Mouse (Mus musculus) intestine, embryonic 16.5 days (tissue): ENCODE measurements at regions not wholly inside any gene's neighbourhood (a gene's known extent, or its start where the extent isn't known, plus 50 kb on each side); places are given as distances from the start of the nearest gene placed in this dataset.

Experiments
- ATAC-seq: fragments of 200-750 bp; cut with Nextera tagmentation; 2 replicates; pipeline ENCODE4 v1.8.0; 2017; ENCODE audit warnings: moderate TSS enrichment, moderate library complexity
- H3K27ac ChIP-seq: fragments of 300-500 bp; sonication (generic); 2 replicates; pipeline ENCODE4 v1.5.1; 2014; ENCODE audit warnings: mild to moderate bottlenecking, low read length
- H3K27me3 ChIP-seq: fragments of 300-500 bp; sonication (generic); replicated peaks from 2 replicates; pipeline ENCODE4 v1.6.1; 2014; ENCODE audit warnings: low read length, control low read depth, mixed read lengths; ENCODE audit not compliant: control insufficient read depth, insufficient read depth
- H3K36me3 ChIP-seq: fragments of 300-500 bp; sonication (generic); 2 replicates; pipeline ENCODE4 v1.6.1; 2014; ENCODE audit warnings: low read length, control low read depth; ENCODE audit not compliant: control insufficient read depth, insufficient read depth
- H3K4me1 ChIP-seq: fragments of 300-500 bp; sonication (generic); 2 replicates; pipeline ENCODE4 v1.6.1; 2014; ENCODE audit warnings: low read length, control low read depth, mixed read lengths; ENCODE audit not compliant: control insufficient read depth, insufficient read depth
- H3K4me2 ChIP-seq: fragments of 300-500 bp; sonication (generic); 2 replicates; pipeline ENCODE4 v1.6.1; 2014; ENCODE audit warnings: low read depth, low read length, control low read depth
- H3K4me3 ChIP-seq: fragments of 300-500 bp; sonication (generic); 2 replicates; pipeline ENCODE4 v1.5.1; 2014; ENCODE audit warnings: mild to moderate bottlenecking, low read length
- H3K9ac ChIP-seq: fragments of 300-500 bp; sonication (generic); 2 replicates; pipeline ENCODE4 v1.6.1; 2014; ENCODE audit warnings: low read depth, low read length
- H3K9me3 ChIP-seq: fragments of 300-500 bp; sonication (generic); 2 replicates; pipeline ENCODE4 v1.6.1; 2016; ENCODE audit warnings: low read length, control low read depth; ENCODE audit not compliant: control insufficient read depth
- WGBS: fragments of 180-500 bp; shearing (Covaris S2); extraction: QIAGEN DNeasy Blood & Tissue Kit; methylation state at CpG from one replicate; pipeline ENCODE4 v1.1.7; 2014; 5-methylcytosine and 5-hydroxymethylcytosine counted together

GRCm38 (mm10) chr12:92740818-92741217 is 891.9 kb upstream of the Sel1l start:
- no peaks in the 10 kb centered on the region for H3K4me1 ChIP-seq
- WGBS = 78% methylated on average over 3 of the region's 3 CpGs
- H3K27me3 ChIP-seq = no peaks in the 10 kb centered on the region
- H3K4me2 ChIP-seq = no peak overlapping the region
- no peak overlapping the region for H3K27ac ChIP-seq
- no peaks in the 10 kb centered on the region for H3K36me3 ChIP-seq
- H3K4me3 ChIP-seq = no peak overlapping the region
- no peak for ATAC-seq
- no peak overlapping the region for H3K9ac ChIP-seq
- H3K9me3 ChIP-seq = no peaks in the 10 kb centered on the region

GRCm38 (mm10) chr12:92739196-92739595 is 890.2 kb upstream of the Sel1l start:
- Histone ChIP-seq H3K27me3 (no peaks in the 10 kb centered on the region), H3K9ac (no peak overlapping the region), H3K9me3 (no peaks in the 10 kb centered on the region), H3K4me2 (no peak overlapping the region), H3K27ac (no peak overlapping the region), H3K4me3 (no peak overlapping the region), H3K4me1 (no peaks in the 10 kb centered on the region), H3K36me3 (no peaks in the 10 kb centered on the region)
- ATAC-seq = no peak
- 84% methylated on average over 3 of the region's 3 CpGs for WGBS

GRCm38 (mm10) chr12:92737623-92738370 is 888.8 kb upstream of the Sel1l start:
- H3K4me2 ChIP-seq = no peak overlapping the region
- no peaks in the 10 kb centered on the region for H3K36me3 ChIP-seq
- WGBS = 55% methylated on average over 12 of the region's 12 CpGs
- no peak overlapping the region for H3K4me3 ChIP-seq
- no peak overlapping the region for H3K27ac ChIP-seq
- H3K9ac ChIP-seq = no peak overlapping the region
- H3K27me3 ChIP-seq = no peaks in the 10 kb centered on the region
- no peak for ATAC-seq
- H3K4me1 ChIP-seq = no peaks in the 10 kb centered on the region
- no peaks in the 10 kb centered on the region for H3K9me3 ChIP-seq

GRCm38 (mm10) chr12:92723022-92723421 is 874.1 kb upstream of the Sel1l start:
- H3K4me2 ChIP-seq = no peak overlapping the region
- WGBS = 88% methylated on average over 3 of the region's 3 CpGs
- no peak for ATAC-seq

GRCm38 (mm10) chr12:92713415-92713814 is 864.5 kb upstream of the Sel1l start:
- H3K4me1 ChIP-seq = no peaks in the 10 kb centered on the region
- H3K9me3 ChIP-seq = no peaks in the 10 kb centered on the region
- H3K27ac ChIP-seq = no peak overlapping the region
- no peak overlapping the region for H3K4me2 ChIP-seq
- H3K9ac ChIP-seq = no peak overlapping the region
- ATAC-seq = no peak
- H3K4me3 ChIP-seq = no peak overlapping the region
- no peaks in the 10 kb centered on the region for H3K27me3 ChIP-seq
- 94% methylated on average over 16 of the region's 16 CpGs for WGBS
- no peaks in the 10 kb centered on the region for H3K36me3 ChIP-seq

More at GRCm38 (mm10) chr12:92723022-92723421, 874.1 kb upstream of the Sel1l start:
- H3K4me1 ChIP-seq = no peaks in the 10 kb centered on the region
- H3K9ac ChIP-seq = no peak overlapping the region
- no peaks in the 10 kb centered on the region for H3K27me3 ChIP-seq
- no peak overlapping the region for H3K4me3 ChIP-seq
- no peaks in the 10 kb centered on the region for H3K9me3 ChIP-seq
- H3K27ac ChIP-seq = no peak overlapping the region
- H3K36me3 ChIP-seq = no peaks in the 10 kb centered on the region

- no peak overlapping the region for H3K4me2 ChIP-seq
- no peaks in the 10 kb centered on the region for H3K4me1 ChIP-seq
- WGBS = 60% methylated on average over 3 of the region's 3 CpGs
- H3K27me3 ChIP-seq = no peaks in the 10 kb centered on the region
- no peak for ATAC-seq
- H3K36me3 ChIP-seq = no peaks in the 10 kb centered on the region
- H3K27ac ChIP-seq = no peak overlapping the region
- no peak overlapping the region for H3K9ac ChIP-seq
- no peaks in the 10 kb centered on the region for H3K9me3 ChIP-seq
- H3K4me3 ChIP-seq = no peak overlapping the region
Observed at GRCm38 (mm10) chr12:92708466-92708865, 859.5 kb upstream of the Sel1l start.

GRCm38 (mm10) chr12:92703731-92704130 is 854.8 kb upstream of the Sel1l start:
- Histone ChIP-seq H3K27me3 (no peaks in the 10 kb centered on the region), H3K4me1 (no peaks in the 10 kb centered on the region), H3K4me2 (no peak overlapping the region), H3K9ac (no peak overlapping the region), H3K9me3 (no peaks in the 10 kb centered on the region), H3K4me3 (no peak overlapping the region), H3K27ac (no peak overlapping the region), H3K36me3 (no peaks in the 10 kb centered on the region)
- ATAC-seq = no peak

GRCm38 (mm10) chr12:92692956-92693355 is 844.0 kb upstream of the Sel1l start:
- no peak overlapping the region for H3K27ac ChIP-seq
- ATAC-seq = no peak
- no peaks in the 10 kb centered on the region for H3K36me3 ChIP-seq
- no peaks in the 10 kb centered on the region for H3K9me3 ChIP-seq
- no peaks in the 10 kb centered on the region for H3K27me3 ChIP-seq
- 84% methylated on average over 1 of the region's 1 CpGs for WGBS
- H3K4me3 ChIP-seq = no peak overlapping the region
- H3K4me1 ChIP-seq = no peaks in the 10 kb centered on the region
- no peak overlapping the region for H3K9ac ChIP-seq
- H3K4me2 ChIP-seq = no peak overlapping the region

GRCm38 (mm10) chr12:92672396-92672795 is 823.4 kb upstream of the Sel1l start:
- 94% methylated on average over 1 of the region's 1 CpGs for WGBS

GRCm38 (mm10) chr12:92646634-92647033 is 797.7 kb upstream of the Sel1l start:
- Histone ChIP-seq H3K4me3 (no peak overlapping the region), H3K4me1 (no peaks in the 10 kb centered on the region), H3K9me3 (no peaks in the 10 kb centered on the region), H3K9ac (no peak overlapping the region), H3K4me2 (no peak overlapping the region), H3K27ac (no peak overlapping the region), H3K27me3 (no peaks in the 10 kb centered on the region), H3K36me3 (no peaks in the 10 kb centered on the region)
- WGBS = 73% methylated on average over 2 of the region's 2 CpGs
- no peak for ATAC-seq

More at GRCm38 (mm10) chr12:92672396-92672795, 823.4 kb upstream of the Sel1l start:
- Histone ChIP-seq H3K4me3 (no peak overlapping the region), H3K9ac (no peak overlapping the region), H3K4me2 (no peak overlapping the region), H3K9me3 (no peaks in the 10 kb centered on the region), H3K27me3 (no peaks in the 10 kb centered on the region), H3K36me3 (no peaks in the 10 kb centered on the region), H3K27ac (no peak overlapping the region), H3K4me1 (no peaks in the 10 kb centered on the region)
- ATAC-seq = no peak
